Mouse (Mus musculus) yolk sac, embryonic 10.5 days (tissue): Measurements from ENCODE around the gene Drc3.

Source experiments
- DNase-seq: peaks from one replicate; pipeline ENCODE4 v3.0.0-alpha.2; 2017; ENCODE audit warnings: low spot score

Gene Drc3

DNA sequence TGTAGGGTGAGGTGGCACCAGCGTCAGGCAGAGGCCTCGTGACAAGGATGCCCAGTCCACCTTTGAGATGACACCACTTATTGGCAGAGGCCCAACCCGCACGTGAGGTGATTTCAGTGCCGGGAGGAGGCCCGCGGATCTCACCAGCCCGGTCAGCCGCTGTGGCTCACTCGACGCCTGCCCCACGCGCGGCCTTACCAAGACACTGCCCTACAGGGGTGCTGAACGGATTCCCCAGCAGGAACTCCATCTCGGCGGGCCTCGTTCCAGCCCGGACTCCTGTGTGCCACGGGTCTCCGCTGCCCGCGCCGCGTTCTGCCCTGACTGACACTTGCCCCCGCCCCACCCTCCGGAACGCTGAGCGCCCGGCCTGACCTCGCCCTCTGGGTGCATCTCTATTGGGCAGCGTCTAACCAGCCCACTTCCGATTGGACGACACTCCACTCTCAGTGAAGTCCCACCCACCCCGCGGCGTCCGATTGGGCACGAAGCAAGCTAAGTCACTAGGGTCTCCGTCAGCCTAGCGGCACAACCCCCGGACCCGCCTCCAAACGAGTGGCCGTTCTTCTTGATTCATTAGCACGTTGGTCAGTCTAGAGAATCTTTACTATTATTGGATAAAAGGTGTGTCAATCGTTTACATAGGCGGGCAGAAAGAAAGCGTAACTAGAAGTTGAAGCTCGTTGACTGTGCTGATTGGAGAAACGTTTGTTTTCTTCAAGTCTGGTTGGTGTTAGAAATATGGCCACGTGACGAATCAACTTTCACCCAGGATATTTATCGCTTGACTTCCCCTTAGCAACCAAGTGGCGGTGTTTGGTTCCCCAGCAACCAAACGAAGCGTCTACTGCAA is at the start of gene Drc3, which contains the start of gene Tom1l2:
TSS of gene Drc3 (plus strand) at position 771 of the 853 bp plus-strand sequence.
TSS of gene Tom1l2 (minus strand) at position 347 of the 853 bp plus-strand sequence.
- DNase-seq: peak; percentile 100

DNA sequence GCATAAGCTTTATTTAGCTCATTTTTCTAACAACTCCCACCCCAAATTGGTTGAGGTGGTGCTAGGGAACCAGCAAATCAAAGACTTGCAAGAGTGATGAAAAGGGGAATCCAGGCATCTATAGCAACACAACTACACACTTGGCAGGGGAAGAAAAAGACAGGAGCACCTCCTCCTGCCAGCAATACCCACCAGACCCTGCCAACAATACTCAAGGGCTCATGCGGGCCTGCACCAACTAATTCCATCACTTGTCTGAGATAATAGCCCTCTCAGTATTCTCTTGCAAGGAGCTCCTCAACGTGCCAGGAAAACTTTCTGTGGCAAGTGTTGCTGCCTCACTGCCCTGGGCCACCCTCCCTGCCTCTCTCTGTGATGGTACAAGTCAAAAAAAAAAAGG is 49.6 kb upstream of the Drc3 start:
- no peak for DNase-seq

DNA sequence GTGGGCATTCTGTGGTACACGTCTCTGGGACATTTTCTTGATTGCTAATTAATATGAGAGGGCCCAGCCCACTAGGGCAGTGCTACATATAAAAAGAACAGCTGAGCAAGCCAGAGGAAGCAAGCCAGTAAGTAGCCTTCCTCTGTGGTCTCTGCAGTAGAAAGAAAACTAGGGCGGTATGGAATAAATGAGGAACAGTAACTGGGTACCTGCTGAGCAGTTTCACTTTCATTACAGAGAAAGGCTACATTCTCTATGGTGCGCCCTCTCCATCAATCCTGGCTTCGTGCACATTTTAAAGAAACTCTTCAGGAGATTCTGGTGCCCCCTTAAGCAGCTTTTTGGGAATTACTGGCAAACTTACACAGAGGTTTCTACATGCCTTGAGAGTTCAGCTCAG is 47.5 kb upstream of the Drc3 start:
- no peak for DNase-seq

DNA sequence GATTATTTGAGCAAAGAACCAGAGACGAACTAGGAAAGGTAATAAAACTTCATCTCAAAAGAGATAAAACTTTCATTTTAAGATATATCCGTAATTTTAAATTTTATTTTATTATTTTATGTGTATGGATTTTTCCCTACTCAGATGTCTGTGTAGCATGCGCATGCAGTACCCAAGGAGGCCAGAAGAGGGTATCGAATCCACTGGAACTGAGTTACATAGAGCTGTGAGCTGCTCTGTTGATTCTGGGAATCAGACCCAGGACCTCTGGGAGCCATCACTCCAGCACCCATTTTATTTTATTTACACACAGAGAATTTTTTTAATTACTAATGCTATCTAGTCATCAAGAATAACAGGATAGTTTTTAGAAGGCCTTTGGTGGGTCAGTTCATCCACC is 46.3 kb upstream of the Drc3 start:
- no peak for DNase-seq

DNA sequence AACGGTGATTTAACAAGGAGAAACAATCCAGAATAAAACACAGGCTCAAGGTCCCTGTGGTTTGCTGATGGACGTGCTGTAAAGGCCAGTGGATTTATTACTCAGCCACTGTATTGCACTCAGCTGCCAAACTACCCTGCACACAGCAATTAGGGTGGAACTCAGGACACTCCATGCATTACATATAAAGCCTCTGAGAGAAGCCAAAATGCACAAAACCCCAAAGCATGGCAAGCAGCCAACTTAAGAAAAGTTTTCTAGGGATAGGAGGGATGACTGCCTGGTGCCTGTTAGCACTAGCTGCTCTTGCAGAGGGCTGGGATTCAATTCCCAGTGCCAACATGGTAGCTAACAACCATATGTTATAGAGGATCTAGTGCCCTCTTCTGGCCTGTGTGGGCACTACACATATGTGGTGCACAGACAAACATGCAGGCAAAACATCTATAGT is 45.7 kb upstream of the Drc3 start:
- DNase-seq: no peak

DNA sequence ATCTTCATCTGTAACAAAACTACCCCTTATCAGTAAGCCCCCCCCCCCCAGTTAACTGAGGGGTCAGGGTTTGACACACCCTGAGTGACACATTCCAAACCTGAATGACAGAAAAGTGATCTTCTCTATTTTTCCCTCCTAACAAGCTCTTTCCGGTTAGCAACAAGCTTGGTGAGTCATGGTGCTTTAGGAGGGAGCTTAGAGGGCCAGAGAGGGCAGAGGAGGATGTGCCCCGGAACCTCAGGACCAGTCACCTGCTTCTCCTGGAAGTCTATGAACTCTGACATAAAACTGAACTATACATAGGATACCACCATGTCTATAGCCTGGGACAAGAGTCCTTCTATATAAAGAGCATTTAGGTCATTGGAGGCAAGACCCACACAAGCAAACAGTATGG is 45.1 kb upstream of the Drc3 start:
- peak; percentile 67 for DNase-seq

DNA sequence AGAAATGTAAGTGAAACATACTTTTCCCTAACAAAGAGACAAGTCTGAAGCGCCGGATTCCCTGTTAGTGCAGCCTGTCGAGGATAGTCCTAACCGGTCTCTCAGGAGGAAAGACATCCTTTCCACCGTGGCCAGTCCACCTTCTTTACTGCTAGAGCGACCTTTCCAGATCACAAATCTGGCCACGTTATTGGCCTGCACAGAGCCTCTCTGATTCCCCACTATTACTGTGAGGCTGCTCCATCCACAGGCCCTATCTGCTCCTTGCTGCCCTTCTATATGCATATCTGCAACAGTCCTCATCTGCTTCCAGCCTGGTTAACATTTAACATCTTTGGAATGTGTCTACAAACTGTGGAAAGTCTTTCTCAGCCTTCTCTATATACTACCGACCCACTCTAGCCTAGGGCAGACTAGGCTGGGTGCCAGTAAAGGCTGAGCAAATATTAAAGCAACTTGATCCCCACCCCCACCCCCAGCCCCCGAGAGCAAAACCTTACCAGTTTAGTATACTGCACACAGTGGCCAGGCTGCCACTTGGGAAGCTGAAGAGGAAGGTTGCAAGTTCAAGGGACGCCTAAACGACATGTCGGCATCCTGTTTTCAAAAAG is 44.5 kb upstream of the Drc3 start:
- DNase-seq: peak; percentile 74

DNA sequence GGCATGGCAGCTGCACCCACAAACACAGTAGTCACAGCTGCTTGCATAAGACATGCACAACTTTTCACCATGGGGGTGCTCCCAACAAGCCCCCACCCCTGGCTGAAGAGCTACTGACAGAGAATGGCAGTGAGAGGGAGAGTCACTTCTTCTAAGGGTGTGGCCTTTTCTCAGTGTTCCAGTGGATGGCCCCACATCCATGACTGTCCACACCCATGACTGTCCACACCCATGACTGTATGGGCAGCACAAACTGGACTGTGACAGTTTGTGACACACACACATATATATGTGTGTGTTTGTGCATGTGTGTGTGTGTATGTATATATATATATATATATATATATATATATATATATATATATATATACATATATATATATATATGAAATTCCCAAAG is 43.3 kb upstream of the Drc3 start:
- no peak for DNase-seq

DNA sequence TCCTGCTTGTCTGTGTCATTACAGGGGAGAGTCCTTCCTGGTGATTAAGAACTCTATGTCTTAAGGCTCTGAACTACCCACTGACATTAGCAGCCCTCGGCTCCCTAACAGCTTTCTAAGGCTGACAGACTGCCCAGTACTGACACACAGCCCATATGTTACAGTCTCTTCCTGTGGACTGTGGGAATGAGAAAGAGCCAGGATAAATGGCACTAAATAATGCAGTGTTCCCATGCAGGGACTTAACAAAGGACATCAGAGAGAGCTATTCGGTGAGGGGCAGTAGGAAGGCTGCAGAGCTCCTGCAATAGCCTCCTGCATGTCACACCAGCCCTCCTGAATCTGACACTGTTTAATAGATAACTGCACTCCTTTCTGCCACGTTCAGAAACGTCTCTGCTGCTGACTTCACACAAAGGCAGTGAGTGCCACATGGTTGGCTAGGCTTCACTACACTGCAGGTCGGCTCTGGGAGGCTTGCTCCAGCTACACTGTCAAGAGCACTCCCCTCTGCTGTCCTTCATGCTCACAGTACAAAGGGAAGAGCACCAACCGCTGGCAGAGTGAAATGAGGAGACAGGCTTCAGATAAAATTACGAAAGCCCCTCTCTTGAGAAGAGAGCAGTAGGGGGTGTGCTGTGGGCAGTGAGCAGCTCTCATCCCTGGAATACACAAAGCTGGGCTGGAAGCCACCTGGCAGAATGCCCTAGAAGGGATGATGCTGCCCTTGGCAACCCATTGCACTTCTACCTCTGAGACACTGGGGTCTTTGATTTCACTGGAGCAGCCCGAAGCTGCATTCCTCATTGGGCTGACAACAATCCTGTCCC is 41.9 kb upstream of the Drc3 start:
- DNase-seq: peak; percentile 59

DNA sequence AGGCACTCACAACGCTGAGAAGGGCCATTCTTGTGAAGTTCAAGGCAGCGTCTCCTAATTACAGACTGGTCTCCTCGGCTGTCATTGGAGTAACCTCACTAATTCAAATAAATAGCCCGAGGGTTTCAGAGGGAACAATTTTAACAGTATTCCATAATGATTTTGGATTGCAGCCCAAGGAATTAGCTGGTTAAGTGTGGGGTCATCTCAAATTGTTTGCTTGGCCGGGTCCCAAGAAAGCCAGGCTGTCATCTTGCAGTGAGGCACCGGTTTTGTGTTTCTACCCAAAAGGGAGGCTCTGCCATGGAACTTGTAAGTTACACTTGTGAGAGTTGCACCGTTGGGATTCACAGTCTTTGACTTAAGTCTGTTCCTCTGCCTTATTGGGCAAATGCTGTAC is 36.9 kb upstream of the Drc3 start:
- no peak for DNase-seq

DNA sequence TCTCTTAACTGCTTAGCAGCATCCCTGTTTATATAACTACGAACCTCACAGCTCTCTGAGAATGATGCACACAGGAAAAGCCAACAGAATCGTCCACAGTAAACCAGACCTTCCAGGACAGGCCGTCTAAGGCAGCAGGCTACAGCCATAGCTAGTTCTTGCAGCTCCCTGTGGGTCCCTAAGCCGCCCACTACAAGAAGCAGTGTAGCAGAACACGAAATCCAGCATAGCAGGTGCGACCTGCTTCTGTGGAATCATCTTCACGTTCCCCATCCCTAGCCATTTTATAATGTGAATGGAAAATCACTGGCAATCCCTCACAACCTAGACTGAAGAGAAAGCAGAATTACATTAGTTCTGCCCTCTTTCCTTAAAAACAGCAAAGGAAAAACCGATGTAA is 36.2 kb upstream of the Drc3 start:
- no peak for DNase-seq

DNA sequence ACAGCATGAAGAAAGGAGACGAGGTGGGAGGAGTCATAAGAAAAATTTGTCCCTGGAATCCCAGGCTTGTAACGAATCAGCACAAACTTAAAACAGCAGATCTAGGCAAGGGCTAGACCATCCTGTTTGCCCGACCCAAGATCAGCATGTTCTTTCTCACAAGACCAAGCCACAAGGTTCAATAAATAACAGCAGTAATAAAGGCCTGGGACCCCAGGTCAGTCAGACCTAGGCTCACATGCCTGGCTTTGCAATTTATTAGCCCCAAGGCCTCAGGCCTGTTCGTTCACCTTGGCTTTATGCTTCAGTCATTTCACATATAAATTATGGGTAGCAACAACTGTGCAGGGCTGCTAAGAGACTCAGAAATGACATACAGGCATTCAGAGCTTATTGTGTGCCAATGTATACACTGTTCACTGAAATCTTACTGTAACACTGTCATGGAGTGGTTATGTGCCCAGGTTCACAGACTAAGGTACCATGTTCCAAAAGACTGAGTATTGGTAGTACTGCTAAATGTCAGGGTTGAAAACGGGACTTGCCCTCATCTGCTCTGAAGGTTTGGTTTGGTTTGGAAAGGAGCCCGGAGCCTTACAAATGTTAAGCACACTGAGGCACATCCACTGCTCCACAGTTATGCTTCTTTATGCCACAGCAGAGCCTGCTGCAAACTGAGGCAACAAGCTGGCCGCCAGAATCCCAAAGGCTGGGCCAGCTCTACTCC is 35.6 kb upstream of the Drc3 start:
- no peak for DNase-seq

DNA sequence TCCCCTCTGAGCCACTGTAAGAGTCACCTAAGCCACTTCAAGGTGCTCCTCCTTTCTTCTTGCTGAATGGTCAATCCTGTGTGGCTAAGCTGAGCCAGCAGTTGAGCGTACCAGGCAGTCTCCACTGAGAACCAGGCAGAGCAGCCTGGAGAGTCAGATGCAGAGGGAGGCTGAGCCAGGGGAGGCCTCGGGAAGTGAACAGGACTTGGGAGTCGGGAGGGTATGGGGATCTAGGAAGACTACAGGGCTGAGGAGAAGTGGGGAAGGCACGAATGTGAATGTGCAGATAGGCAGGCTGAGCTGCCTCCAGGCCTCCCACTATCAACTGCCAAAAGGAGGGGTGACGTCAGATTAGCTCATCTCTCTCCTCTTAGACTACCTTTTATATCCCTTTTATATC is 34.4 kb upstream of the Drc3 start:
- DNase-seq: no peak

DNA sequence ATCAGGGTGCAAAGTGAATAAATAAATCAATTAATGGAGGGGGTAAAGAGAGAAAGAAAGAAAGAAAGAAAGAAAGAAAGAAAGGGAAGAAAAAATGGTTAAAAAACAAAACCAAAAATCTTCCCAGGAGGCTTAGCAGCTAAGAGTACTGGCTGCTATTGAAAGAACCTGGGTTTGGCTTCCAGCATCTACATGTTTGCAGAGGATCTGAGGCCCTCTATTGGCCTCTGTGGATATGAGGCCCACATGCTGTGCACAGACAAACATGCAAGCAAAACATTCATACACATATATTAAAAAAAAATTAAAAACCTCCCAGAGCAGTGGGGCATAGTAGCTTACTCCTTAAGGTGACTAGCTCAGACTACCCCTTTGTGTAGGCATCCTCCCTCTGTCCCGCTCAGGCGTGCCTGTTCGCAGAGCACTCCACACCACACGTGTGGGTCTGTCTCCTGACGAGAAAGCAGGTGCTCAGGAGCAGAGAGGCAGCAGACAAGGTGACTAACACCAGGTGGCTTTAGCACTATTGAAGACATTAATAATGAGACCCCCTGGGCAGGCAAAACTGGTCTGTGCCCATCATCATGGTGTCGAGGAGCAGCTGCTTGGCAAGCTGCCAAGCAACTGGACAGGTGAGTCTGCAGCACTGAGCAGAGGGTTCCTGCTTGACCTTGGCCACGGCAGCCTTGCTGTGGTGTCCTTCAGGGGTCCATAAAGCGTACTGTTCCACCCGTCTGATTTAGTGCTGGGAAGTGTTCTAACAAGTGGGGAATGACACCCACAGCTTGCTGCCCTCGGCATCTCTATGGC is 33.7 kb upstream of the Drc3 start:
- no peak for DNase-seq

DNA sequence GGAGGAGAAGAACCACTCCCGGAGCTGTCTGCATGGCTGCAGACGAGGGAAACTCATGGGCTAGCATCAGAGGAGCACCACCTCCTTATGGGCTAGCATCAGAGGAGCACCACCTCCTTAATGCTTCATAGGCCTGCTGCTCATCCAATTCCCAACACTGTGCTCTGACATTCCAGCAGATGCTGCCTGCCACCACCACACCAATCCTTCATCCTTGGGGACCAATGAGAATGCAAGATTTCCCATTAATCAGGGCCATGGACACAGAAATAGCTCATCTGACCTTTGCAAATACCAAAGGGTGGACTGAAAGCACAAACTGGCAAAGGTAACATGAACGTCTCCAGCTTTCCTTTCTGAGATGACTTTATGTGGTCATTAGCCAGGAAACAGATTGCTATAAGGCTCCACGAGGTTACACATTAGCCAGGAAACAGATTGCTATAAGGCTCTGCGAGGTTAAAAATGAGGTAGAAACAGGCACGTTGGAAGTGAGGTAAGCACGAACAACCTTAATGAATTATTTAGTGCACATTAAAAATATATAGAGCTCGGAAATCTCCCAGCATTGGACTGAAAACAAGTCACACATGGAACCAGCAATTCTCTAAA is 32.6 kb upstream of the Drc3 start:
- peak; percentile 29 for DNase-seq

DNA sequence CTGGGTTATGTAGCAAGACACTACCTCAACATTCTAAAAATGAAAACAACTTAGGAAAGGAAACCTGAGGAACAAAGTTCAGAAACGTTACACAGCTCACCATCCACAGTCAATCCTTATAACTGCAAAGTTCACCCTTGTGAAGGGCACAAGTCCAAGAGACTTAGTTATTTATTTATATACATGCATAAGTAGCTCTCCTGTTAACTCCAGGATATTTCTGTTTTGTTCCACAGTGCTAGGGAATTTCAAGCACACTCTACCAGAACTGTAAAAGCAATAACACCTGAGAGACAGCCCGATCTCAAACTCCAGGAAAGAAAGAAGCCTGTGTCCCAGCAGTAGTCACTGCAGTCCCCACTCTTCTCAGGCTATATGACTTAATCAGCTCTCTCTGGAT is 31.7 kb upstream of the Drc3 start:
- no peak for DNase-seq

DNA sequence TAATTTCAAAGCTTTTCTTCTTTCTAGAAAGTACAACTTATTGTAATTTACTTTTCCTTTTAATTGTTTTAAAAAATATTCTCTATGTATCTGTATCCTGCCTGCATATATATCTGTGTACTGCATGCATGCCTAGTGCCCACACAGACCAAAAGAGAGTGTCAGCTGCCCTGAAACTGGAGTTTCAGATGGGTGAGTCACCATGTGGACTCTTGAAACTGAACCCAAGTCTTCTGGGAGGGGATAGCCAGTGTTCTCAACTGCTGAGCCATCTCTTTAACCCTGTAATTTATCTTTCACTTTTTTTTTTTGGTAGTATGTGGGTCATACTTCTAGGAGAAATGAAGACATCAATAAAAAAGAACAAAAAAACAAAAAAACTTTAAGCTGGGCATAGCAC is 29.4 kb upstream of the Drc3 start:
- DNase-seq: no peak

DNA sequence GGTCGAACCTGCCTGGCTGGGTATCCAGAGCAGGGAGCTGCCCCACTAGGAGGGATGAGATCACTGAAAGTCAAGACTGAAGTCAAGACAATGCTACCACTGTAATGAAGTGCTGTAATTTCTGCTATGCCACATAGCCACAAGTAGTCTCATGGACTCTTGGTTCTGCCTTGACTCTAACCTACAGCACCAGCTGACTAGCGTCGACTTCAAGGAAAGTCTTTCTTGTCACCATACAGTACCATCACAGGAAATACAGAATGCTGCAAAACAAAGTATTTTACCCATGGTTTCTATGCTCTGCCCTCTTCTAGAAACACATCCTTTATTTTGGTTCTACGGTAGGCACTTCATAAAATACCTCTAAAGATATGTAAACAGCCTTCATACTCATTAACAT is 22.6 kb upstream of the Drc3 start:
- no peak for DNase-seq

DNA sequence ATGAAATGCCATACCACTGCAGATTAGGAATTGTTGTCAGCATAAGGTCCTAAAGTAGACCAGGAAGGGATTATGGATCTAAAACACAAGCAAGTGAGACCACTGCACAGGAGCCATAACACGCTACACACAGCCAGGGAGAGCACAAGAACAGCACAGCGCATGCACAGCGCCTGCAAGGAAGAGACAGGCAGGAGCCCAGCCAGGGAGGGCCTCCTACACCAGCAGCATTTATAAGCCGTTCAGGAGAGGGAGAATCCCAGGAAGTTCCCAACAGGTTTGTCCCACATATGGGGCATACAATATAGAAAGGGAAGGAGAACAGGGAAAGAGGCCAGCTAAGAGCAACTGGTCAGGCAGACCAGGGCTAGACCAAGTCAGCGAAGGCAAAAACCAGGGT is 19.7 kb upstream of the Drc3 start:
- no peak for DNase-seq

DNA sequence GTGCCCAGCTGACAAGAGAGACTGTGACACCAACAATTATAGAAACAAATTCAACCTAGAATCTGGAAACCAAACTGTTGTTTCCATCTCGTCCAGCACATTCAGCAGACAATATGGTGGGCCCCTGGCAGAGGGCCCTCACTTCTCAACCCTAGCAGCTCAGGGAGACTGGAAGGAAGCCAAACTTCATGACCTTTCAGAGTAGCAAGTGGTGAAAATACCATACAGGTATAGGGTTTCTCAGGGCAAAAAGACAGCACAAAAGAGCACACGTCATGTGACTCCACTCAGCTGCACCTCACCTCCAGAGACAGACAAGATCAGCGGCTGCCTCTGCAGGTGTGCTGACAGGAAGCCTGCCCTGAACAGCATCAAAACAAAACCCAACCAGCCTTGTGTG is 19.0 kb upstream of the Drc3 start:
- no peak for DNase-seq

DNA sequence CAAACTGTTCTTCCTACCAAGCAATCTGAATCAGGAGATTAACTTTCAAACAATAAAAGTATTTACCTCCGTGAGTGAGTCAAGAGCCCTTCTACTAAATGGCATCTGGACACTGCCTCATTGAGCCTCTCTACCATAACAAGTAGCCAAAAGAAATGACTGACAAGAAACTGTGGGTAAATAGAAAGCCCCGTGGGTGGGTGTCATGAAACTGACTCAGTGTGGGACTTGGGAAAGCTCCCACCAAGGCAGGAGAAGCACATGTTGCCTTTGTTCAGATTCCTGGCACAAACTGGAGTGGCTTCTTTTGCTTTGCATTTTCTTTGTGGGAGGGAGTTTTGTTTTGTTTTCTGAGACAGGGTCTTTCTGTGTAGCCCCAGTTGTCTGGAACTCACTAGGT is 17.4 kb upstream of the Drc3 start:
- DNase-seq: no peak
